ENCODE assay signal across 9 mouse cellular contexts in the genomic region with DNA sequence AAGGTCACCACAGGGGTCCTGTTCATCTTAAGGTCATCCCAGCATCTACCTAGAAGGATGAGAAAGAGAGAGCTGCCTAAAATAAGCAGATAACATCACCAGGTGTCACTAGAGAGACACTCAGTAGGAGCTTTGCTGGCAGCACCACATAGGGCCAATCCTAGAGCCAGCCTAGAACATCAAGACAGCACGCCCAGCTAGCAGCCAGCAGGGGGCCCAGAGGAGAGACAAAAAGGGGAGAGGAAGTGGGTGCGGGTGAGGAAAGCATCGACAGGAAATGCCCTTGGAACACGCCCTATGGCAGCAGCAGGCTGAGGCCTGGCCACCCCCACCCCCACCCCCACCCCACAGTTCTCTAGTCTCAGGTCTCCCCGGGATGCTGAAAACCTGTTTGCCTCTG.
DNase-seq lines count a peak whose midpoint lies in the region; TF ChIP-seq lines count a peak whose summit lies in the region.
"Had no signal": no experiment of that assay in that cellular context is flagged by ENCODE, and none has a peak within 500 bp of the region (broad histone marks: within the 10 kb centered on the region; RNA-seq: fewer than 3 reads in every experiment).

No protein-coding gene starts in this region.

- DNase-seq in cerebellum, adult 2 months = no peak
- DNase-seq in cerebellum, adult 8-10 months = no peak
- peak; percentile 77 for DNase-seq in MEL-GATA-1-ER (ENCODE audit: extremely low read depth, low read depth)
- peak; percentile 13 for DNase-seq in forelimb bud, embryonic 11.5 days (ENCODE audit: low read depth, low spot score)
- peak; percentile 61 for DNase-seq in kidney, adult 18-20 months
- DNase-seq in lung, postnatal 14 days = peak; percentile 82
- DNase-seq in thymus, postnatal 10 days (ENCODE audit: low spot score in 2 of 2) = peak; percentile 93 to 94
- DNase-seq in cerebellum, adult 11-12 months = no peak

- peak overlapping the region; percentile 27 for H3K27ac ChIP-seq in cerebellum, adult 2 months (ENCODE audit: insufficient read depth, low read length)

- no peak for TF ChIP-seq POLR2A in cerebellum, adult 2 months (IDR thresholded peaks at IDR 0.05; ENCODE audit: borderline replicate concordance, insufficient read depth, low read length)

- H3K4me1 ChIP-seq in cerebellum, adult 2 months (ENCODE audit: control insufficient read depth, insufficient read depth, low read length) = peaks cover 89% of the 10 kb centered on the region

- no peak for TF ChIP-seq CTCF in cerebellum, adult 2 months (IDR thresholded peaks at IDR 0.05; ENCODE audit: borderline replicate concordance, insufficient read depth, low read depth, low read length)

- 52% methylated on average over 5 of the region's 5 CpGs for WGBS in cerebellum, adult 2 months

- no peaks in the 10 kb centered on the region for H3K27me3 ChIP-seq in cerebellum, adult 2 months (ENCODE audit: control insufficient read depth, insufficient read depth, low read length)
- H3K27me3 ChIP-seq: Patski had no signal

- no peak overlapping the region for H3K4me3 ChIP-seq in cerebellum, adult 2 months (replicated peaks; ENCODE audit: insufficient read depth, low read depth, low read length)

Comparison
In these comparisons a context has a peak if more than half of its experiments do, and no peak if none do; other contexts are left out.
1. DNase-seq: peak in MEL-GATA-1-ER (single experiment), forelimb bud, embryonic 11.5 days (single experiment), kidney, adult 18-20 months (single experiment), lung, postnatal 14 days (single experiment) and thymus, postnatal 10 days (2 of 2); none in cerebellum, adult 2 months (0 of 2), cerebellum, adult 8-10 months (single experiment) and cerebellum, adult 11-12 months (single experiment).